Mouse (Mus musculus): ENCODE data around the gene Trip12.

The Trip12 gene

DNA sequence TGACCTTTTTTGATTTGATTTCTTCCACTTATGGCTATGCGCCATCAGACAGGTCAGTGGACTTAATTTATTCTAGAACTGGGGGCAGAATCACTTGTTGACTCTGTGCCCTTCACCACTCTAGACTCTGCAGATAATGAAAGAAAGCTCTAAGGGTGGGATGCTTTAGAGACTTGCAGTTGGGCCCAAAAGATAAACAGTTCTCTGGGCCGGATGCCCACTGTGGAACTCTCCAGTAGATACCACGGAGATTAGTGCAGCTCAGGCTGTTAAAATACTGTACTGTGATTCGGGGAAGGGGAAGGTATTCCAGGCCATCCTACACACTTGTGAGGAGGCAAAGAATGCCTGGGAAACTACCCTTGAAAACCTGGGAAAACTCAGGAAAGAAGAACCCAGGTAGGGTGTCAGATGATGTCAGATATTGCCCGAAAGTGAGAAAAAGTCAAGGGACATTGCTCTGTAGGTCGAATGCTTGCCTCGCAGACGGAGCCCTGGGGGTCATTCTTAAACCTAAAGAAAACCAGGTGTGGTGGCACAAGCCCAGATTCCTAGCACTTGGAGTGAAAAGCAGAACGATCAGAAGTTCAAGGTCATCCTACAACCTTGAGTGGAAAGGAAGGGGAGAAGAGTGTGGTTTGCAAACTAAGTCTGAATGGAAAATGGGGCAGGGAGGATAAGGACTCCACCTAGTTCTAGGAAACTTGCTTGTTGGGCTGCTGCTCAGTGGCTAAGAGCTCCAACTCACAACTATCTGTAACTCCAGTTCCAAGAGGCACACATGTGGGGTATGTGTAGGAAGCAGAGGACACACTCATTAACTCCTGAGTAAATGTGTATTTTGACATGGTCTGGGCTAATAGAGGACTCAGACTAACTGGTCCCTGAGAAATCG, 20.3 kb upstream of the Trip12 start:
- DNase-seq (ENCODE audit: low read depth in 2 of 2, low spot score in 2 of 2) = no peak

DNA sequence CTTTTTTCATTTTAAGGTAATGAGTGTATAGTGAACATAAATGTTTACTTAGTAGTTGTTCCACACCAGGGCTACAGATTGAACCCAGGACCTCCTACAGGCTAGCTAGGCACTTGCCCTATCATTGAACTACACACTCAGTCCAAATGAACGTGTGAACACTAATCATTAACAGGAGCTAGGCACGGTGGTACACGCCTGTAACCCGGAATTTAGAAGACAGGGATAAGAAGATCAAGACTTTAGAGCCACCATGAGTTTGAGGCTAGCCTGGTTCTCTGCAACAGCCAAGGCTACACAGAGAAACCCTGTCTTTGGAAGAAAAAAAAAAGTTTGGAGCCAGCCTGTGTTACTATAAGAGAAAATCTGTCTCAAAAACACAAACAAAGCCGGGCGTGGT, 19.3 kb upstream of the Trip12 start:
- no peak for DNase-seq (ENCODE audit: low read depth in 2 of 2, low spot score in 2 of 2)

DNA sequence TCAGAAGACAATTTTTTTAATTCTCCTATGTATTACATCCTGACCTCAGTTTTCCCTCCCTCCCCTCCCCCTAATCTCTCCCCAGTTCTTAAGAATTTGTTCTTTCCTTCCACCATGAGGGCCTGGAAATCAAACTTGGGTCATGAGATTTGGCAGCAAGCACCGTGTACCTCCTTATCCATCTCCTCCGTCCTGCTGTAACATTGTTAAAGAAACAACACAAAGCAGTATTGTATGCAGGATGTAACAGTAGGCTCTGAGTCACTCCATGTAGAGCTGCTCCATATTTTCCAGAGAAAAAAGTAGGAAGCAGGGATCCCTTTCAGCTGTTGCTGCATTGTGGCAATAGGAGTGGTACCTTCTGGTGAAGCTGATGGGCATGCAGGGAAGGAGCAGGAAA, 15.4 kb upstream of the Trip12 start:
- no peak for DNase-seq (ENCODE audit: low read depth in 2 of 2, low spot score in 2 of 2)

DNA sequence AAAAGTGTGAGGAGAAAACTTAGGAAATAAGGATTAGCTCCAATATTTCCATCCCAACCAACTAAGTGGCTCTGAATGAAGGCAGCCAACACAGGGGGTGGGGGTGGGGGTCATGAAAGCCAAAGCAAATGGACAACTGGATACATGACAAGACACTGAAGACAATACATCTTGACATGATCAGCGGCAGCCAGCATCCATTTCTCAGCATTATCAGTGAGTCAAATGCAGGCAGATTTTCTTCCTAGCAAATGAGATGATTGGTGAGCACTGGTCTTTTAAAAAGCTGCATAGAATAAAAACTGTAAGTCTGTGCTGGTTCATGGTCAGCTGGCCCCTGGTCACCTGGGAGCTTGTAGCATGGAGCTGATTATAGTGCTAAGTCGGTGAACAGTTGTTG, 14.7 kb upstream of the Trip12 start:
- no peak for DNase-seq (ENCODE audit: low read depth in 2 of 2, low spot score in 2 of 2)

DNA sequence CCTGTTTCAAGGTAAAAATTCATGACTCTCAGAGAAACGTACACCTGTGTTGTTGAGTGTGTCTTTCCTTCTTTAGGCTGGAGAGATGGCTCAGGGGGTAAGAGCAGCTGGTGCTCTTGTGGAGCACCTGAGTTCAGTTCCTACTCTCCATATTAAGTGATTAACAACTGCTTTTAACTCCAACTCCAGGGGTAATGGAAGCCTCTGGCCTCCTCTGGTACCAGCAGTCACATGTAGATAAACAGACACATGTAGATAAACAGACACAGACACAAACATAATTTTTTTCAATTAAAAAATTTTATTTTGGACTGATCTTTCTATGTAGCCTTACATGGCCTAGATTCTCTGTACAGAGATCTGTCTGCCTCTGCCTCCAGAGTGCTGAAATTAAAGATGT, 13.4 kb upstream of the Trip12 start:
- DNase-seq (ENCODE audit: low read depth in 2 of 2, low spot score in 2 of 2) = no peak

DNA sequence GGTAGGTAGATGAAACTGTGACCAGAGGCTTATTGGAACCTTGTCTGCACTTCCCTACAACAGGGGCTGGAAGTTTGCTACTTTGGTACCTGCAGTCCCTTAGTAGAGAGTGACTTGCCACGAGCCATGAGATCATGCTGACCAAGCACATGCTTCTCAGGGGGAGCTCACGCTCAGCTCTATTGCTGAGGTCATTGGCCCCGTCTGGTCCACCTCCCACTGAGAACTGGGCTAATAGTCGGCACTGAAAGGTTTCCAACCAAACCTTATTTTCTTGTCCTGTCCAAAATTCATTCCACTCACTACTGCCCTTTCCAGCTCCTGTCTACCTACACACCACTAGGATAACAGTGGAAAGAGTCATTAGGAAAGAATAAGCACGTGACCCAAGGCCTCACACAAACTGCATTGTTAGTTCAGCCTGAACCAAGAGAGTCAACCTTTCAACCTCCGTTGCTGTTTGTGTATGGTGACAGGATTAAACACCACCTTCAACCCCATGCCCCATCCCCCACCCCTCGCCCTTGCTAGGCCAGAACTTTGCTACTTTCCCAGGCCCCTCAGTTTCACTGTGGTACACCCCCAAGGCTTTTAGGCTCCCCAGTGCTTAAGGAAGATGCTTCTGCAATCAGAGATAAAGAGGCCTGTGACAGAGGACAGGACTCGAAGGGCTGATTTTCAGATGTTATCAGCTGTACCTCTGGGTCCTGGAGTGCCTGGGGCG, 11.4 kb upstream of the Trip12 start:
- DNase-seq (ENCODE audit: low read depth in 2 of 2, low spot score in 2 of 2) = no peak

DNA sequence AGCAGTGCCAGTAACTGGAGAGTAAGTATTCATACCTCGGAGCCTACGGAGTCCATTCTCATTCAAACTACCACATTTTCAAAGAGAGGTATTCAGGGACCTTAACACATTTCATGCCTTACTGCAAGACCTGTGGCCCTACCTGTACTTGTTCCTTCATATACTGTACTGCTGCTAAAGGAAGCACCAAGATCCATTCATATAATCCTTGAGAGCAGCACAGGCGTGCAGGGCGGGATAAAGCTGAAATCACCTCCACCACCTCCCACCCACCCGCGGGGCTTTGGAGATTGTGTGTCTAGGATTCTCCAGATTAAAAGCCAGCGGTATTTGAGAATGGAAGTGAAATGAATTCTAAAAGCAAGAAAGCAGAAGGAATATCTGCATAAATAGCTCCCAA, 10.2 kb upstream of the Trip12 start:
- no peak for DNase-seq (ENCODE audit: low read depth in 2 of 2, low spot score in 2 of 2)

DNA sequence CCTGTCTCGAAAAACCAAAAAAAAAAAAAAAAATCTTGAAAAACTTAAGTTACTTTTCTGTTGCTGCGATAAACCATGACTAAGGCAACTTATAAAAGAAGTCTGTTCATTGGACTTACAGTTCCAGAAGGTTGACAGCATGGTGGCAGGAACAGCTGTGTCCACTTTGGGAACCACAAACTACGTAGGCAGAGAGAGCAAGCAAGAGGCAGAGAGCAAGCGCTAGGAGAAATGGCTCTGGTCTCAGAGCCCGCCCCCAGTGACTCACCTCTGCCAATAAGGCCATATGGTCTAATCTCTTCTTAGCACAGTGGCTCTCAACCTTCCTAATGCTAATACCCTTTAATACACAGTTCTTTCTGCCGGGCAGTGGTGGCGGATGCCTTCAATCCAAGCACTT, 9.5 kb upstream of the Trip12 start:
- no peak for DNase-seq (ENCODE audit: low read depth in 2 of 2, low spot score in 2 of 2)

DNA sequence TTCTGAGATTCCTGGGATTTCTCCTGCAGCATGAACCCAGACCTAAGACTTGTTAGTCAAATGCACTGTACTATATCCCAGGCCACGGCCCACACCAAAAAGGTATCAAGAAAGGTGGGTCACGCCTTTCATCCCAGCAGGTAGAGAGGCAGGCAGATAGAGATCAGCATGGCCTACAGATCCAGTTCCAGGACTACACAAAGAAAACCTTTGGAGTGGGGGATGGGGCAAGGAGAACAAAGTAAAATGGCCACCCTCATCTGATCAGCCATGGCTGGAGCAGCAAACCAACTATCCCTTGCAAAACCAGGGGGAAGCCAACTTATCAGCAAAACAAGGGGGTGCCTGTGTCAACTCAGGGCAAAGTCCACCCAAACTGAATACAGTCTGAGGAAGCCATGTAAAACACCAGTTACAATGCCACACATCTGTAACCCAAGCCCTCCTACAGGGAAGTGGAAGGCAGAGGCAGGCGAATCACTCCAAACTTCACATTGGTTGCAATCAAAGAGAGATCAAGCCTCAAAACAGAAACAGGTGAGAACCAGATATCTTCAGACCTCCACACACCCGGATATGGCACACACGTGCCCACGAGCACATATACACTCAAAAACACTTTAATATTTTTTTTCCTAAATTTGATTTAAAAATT, 8.6 kb upstream of the Trip12 start:
- no peak for DNase-seq (ENCODE audit: low read depth in 2 of 2, low spot score in 2 of 2)

DNA sequence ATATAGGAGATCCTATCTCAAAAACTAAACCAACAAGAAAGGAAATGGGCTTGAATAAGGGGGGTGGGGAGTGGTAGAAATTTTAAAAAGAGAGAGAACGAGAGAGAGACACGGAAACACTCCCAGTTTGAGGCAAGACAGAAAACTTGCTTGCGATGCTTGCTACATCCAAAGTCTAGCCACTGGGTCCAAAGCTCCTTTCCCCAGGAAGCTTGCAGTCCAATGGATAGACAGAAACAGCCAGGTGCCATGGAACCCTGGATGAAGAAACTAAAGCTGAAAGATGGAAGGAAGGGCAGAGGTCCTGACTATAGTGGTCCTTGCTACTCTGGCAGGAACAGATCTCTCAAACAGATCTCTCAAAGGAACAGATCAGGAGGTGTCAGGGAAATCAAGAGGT, 8.0 kb upstream of the Trip12 start:
- DNase-seq (ENCODE audit: low read depth in 2 of 2, low spot score in 2 of 2) = no peak

DNA sequence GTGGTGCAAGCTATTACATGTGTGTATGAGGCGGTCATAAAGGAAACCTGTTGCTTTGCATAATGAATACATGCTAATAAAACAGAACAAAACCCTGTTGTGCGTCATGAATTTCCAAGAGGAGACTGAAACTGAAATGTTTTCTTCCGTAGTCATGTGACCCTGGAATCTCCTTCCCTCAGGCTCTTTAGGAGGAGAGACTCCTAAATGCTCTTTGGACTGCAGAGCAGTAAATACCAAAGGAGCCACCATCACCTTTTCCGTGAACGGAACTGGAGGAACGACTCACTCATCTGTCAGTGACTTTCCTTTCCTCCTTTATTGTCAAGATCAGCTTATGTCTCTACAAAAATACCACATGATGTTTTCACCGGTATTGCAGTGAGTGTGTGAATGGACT, 7.4 kb upstream of the Trip12 start:
- DNase-seq (ENCODE audit: low read depth in 2 of 2, low spot score in 2 of 2) = no peak

DNA sequence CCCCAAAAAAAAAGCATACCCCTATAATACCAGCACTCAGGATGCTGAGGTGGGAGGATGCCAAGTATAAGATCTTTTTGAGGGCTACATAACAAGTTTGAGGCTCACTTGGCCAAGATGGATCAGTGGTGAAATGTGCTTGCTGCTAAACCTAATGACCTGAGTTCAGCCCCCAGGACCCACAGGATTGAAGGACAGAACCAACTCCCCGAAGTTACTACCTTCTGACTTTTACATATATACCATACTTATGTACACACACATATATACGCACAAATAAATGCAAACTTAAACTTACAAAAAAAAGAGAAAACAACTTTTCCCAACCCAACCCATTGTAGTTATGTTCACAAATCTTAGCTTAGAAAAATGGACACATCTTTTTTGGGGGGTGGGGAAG, 3.0 kb upstream of the Trip12 start:
- DNase-seq (ENCODE audit: low read depth in 2 of 2, low spot score in 2 of 2) = no peak

DNA sequence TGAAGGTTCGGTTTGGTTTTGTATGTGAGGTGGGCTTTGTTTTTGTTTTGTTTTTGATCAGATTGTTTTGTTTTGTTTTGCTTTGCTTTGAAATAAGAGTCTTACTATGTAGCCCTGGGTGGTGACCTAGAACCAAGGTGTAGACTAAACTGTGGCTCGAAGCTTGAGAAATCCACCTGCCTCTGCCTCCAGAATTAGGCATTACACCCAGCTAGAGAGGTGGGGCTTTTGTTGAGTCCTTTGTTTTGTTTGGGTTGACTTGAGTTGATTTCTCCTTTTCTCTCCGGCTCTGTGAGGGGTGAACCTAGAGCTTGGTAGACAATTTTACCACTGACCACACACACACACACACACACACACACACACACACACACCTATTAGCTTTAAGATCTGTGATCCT, 745 bp upstream of the Trip12 start:
- DNase-seq (ENCODE audit: low read depth in 2 of 2, low spot score in 2 of 2) = no peak

DNA sequence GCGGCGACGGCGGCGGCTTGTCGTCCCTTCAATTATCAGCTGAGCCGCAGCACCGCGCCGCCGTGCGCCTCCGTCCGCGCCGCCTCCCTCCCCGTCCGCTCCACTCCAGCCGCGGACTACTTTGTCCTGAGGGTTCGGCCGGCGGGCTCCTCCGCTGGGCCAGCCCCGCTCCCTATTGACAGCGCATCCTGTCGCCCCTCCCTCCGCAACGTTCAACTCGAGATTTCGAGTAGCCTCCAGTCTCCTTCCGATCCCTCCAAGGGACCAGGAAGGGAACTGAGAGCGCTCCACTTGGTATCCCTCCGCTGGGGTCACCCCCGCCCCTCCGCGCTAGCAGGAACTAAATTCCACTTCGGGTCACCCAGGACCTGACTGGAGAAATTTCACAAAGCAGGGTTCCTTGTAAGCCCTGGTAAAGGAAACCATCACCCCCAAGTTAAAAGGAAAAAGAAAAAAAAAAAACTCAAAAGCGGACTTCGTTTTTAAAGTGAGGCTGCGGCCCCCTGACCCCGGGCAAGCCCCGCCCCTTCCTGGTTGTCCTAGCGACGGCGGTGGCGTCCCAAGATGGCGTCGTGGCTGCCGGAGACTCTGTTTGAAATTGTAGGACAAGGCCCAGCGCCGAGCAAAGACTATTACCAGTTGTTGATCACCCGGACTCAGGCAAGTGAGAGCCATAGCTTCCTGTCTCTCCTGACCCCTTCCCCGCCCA, 853 bp downstream of the Trip12 start, which contains the start of gene Fbxo36:
Fbxo36 (plus strand) TSS at position 533 of the 709 bp plus-strand sequence.
- DNase-seq (ENCODE audit: low read depth in 2 of 2, low spot score in 2 of 2) = peak; percentile 84 to 89

DNA sequence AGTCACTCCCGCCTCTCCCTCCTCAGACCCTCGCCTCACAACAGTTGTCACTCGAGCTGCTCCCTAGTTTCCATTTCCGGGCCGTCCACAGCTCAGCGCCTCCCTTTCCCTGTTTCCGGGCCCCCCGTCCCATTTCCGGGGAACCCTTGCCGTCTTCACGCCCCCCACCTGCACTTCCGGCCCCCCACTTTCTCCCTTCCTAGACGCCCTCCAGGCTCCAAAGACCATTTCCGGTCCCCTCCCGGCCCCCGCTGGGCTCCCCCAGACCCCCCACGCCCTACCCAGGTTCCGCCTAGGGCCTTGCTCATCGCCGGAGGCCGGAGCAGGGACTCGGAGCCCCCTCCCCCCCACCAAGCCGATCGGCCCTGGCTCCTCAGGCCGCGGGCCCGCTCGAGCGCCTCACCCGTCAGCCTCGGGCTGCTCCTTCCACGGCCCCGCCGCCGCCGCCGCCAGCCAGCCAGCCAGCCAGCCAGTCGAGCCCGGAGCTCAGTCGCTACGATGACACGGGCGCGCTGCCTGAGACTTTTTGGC, 1.6 kb downstream of the Trip12 start:
- peak; percentile 44 to 55 for DNase-seq (ENCODE audit: low read depth in 2 of 2, low spot score in 2 of 2)

DNA sequence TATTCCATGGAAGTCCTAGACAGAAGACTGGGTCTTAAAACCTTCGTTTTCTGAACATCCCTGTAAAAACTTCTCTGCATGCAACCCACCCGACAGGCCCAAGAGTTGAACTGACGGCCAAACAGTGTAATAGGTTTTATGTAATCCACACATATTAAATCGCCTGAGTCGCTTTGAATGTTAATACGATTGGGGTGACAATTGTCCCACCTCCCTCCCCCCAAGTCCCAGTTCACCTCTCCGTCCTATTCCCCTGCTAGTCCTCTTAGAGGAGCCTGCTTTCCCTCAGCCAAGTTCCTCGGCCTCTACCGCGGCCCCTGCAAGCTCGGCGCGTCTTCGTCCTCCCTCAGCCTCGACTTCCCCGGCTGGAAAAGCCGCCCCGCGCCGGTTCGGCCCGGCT, 2.2 kb downstream of the Trip12 start:
- DNase-seq (ENCODE audit: low read depth in 2 of 2, low spot score in 2 of 2) = no peak

DNA sequence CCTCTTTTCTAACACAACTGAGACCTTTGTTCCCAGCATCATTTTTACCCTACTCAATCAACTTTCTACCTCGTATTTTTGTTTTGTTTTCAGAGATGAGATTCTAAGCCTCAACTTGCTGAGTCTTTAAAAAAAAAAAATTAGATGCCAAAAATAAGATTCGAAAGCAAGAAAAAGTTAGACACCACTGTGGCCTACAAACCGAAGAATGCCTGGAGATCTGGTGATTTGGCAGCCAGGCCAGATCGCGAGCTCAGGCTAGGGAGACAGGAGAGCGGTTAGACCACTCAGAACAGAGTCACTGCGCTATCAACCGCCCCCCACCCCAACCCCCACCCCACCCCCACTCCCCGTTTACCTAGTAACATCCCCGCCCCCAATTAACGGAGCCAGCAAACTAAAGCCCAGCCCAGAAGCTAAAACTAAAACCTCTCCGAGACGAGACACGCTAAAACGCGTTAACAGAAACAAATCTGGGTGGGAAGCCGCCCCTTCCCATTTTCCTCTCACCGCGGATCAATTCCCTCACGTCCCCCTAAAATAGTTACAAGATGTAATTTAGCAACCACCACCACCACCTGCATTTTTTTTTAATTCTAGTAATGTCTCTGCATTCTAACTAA, 2.7 kb downstream of the Trip12 start:
- DNase-seq (ENCODE audit: low read depth in 2 of 2, low spot score in 2 of 2) = no peak

DNA sequence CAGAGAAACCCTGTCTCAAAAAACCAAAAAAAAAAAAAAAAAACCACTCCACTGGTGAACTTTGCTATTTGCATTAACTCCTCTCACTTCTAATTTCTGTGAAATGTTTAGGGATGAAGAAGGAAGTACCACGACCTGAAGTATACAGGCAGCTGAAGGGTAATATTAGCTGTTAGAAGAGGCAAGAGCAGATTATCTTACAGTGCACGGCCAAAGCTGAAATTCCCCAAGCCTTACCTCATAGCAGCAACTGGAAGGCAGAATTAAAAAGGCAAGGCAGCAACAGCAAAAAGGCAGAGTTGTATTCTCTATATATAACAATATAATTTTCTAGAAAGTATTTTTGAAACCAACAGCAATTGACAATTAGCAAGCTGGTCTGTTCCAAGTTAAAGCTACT, 15.2 kb downstream of the Trip12 start:
- DNase-seq (ENCODE audit: low read depth in 2 of 2, low spot score in 2 of 2) = no peak

DNA sequence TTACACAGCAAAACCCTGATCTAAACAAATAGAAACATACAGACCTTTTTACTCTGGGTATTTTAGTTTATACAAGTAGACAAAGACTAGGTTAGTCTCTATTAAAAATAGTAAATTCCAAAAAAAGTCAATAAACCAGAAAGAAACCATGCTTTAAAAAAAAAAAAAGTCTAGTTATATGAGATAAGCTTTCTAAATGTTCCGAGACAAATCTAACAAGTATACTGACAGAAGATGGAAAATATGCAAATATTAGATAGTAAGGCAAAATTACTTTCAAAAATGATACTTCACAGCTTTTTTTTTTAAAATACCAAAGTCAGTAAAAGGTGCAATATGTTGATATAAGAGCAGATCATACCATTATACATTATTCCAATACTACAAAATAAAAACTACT, 22.7 kb downstream of the Trip12 start:
- DNase-seq (ENCODE audit: low read depth in 2 of 2, low spot score in 2 of 2) = no peak

DNA sequence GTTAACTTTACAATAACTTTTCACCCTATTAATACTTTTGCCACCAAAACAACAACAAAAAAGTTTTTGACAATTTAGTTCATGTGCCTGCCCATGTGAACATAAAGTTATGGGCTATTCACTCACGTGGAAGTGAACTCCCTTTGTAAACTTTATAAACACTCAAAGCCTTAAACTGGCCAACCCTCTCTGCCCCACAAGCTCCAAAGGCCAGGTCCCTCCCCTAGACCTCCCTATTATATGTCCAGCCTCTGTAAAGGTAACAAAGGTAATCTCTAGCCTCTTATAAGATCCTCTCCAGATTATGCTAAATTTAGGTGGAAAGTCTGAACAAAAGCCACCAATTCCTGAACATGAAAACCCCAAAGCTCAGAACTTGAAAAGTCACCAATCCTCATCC, 36.5 kb downstream of the Trip12 start:
- DNase-seq (ENCODE audit: low read depth in 2 of 2, low spot score in 2 of 2) = no peak

DNA sequence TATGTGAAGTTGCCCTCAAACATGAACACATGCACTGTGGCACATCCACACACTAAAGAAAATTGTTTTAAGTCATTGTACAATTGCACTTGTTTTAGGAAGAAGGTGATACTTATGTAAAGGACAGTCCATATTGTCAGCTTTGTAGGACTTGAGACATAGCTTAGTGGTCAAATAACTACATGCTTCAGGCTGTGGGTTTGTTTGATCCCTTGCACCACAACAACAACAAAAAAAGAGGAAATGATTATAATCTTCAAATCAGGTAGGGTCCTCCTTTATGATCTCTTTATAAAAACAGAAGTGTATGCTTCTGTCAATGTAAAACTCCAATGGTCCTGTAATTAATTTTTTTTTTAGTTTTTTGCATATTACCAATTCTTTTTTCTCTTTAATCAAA, 41.1 kb downstream of the Trip12 start:
- no peak for DNase-seq (ENCODE audit: low read depth in 2 of 2, low spot score in 2 of 2)

Data from CD8-positive naive resting alpha-beta T cell, adult 2 months (primary cell).